8 mouse cellular contexts compared by ENCODE assay signal in genomic region chr2:118659998-118660452, GRCm38 (mm10). TPM values are rescaled to one million over a fixed set of nuclear protein-coding genes. Genes with fewer than 3 reads are reported as not detected.
A peak's percentile ranks its signal among the peaks of the same experiment; 100 is the strongest.
DNase-seq lines count a peak whose midpoint lies in the region; ATAC-seq and TF ChIP-seq lines count a peak whose summit lies in the region.

No protein-coding gene starts in this region.

- no peak; the same call in 1 of the 2 replicates for TF ChIP-seq POLR2A in brain, embryonic 14.5 days (IDR thresholded peaks at IDR 0.05; ENCODE audit: borderline replicate concordance, extremely low read depth, insufficient read depth, insufficient read length, poor library complexity, severe bottlenecking)

- H3K4me1 ChIP-seq in forebrain, embryonic 11.5 days (replicated peaks; ENCODE audit: control insufficient read depth, insufficient read depth, low read length) = peaks cover 13% of the 10 kb centered on the region
- H3K4me1 ChIP-seq in hindbrain, embryonic 14.5 days (replicated peaks; ENCODE audit: control insufficient read depth, insufficient read depth, low read length) = peaks cover 20% of the 10 kb centered on the region
- H3K4me1 ChIP-seq in limb, embryonic 15.5 days = peaks cover 42% of the 10 kb centered on the region
- H3K4me1 ChIP-seq in midbrain, postnatal 0 days (ENCODE audit: insufficient read depth, low read length) = peaks cover 10% of the 10 kb centered on the region

- H3K9ac ChIP-seq in forebrain, embryonic 11.5 days (ENCODE audit: low read length) = peak overlapping the region; percentile 63
- H3K9ac ChIP-seq in hindbrain, embryonic 14.5 days = peak overlapping the region; percentile 60
- H3K9ac ChIP-seq in limb, embryonic 15.5 days = peak overlapping the region; percentile 11; the same call in 1 of the 2 replicates
- peak overlapping the region; percentile 54 for H3K9ac ChIP-seq in midbrain, postnatal 0 days (replicated peaks; ENCODE audit: low read length, poor library complexity, severe bottlenecking)

- WGBS in forebrain, embryonic 11.5 days = 0% methylated on average over 4 of the region's 4 CpGs
- 3% methylated on average over 4 of the region's 4 CpGs for WGBS in hindbrain, embryonic 14.5 days
- 4% methylated on average over 4 of the region's 4 CpGs for WGBS in limb, embryonic 15.5 days
- 0% methylated on average over 4 of the region's 4 CpGs for WGBS in midbrain, postnatal 0 days

- intact Hi-C loops in left cerebral cortex, adult 2 months (cut with DNase I) = no loop called here

- no peaks in the 10 kb centered on the region for H3K36me3 ChIP-seq in forebrain, embryonic 11.5 days (ENCODE audit: control insufficient read depth, insufficient read depth, low read length)
- no peaks in the 10 kb centered on the region for H3K36me3 ChIP-seq in hindbrain, embryonic 14.5 days (replicated peaks; ENCODE audit: control insufficient read depth, insufficient read depth)
- H3K36me3 ChIP-seq in limb, embryonic 15.5 days = no peaks in the 10 kb centered on the region
- no peaks in the 10 kb centered on the region for H3K36me3 ChIP-seq in midbrain, postnatal 0 days (ENCODE audit: insufficient read depth, low read length)

- peak in 1 of 2 experiments; percentile 41 for DNase-seq in left cerebral cortex, adult 2 months (ENCODE audit: extremely low spot score in 1 of 2, low spot score in 2 of 2)
- no peak for DNase-seq in left cerebral cortex, adult 8-10 months (ENCODE audit: low spot score in 2 of 2)
- DNase-seq in brain, embryonic 14.5 days (ENCODE audit: low read depth) = peak; percentile 88
- DNase-seq in forebrain, embryonic 11.5 days (ENCODE audit: low spot score) = peak; percentile 68
- peak; percentile 80 for DNase-seq in hindbrain, embryonic 14.5 days (ENCODE audit: low spot score)
- peak; percentile 62 for DNase-seq in midbrain, postnatal 0 days (ENCODE audit: low spot score)
- DNase-seq in thymus, postnatal 4 days = peak; percentile 46

- no peak for TF ChIP-seq CTCF in left cerebral cortex, adult 2 months (IDR thresholded peaks at IDR 0.05)
- no peak for TF ChIP-seq CTCF in brain, embryonic 14.5 days (IDR thresholded peaks at IDR 0.05; ENCODE audit: borderline replicate concordance, extremely low read depth, insufficient read depth, insufficient read length)
- no peak for TF ChIP-seq CTCF in midbrain, postnatal 0 days (IDR thresholded peaks at IDR 0.05)

- H3K27me3 ChIP-seq in forebrain, embryonic 11.5 days (ENCODE audit: control insufficient read depth, insufficient read depth, low read length) = peaks cover 22% of the 10 kb centered on the region
- H3K27me3 ChIP-seq in hindbrain, embryonic 14.5 days (ENCODE audit: control insufficient read depth, insufficient read depth, low read length) = no peaks in the 10 kb centered on the region
- H3K27me3 ChIP-seq in limb, embryonic 15.5 days = peaks cover 8% of the 10 kb centered on the region; the same call in 1 of the 2 replicates
- H3K27me3 ChIP-seq in midbrain, postnatal 0 days (ENCODE audit: insufficient read depth, low read length) = no peaks in the 10 kb centered on the region

- peak overlapping the region; percentile 67 for H3K27ac ChIP-seq in left cerebral cortex, adult 2 months
- peak overlapping the region; percentile 50; the same call in 1 of the 2 replicates for H3K27ac ChIP-seq in forebrain, embryonic 11.5 days (ENCODE audit: low read depth, low read length)
- H3K27ac ChIP-seq in hindbrain, embryonic 14.5 days = peak overlapping the region; percentile 78
- no peak overlapping the region for H3K27ac ChIP-seq in limb, embryonic 15.5 days
- peak overlapping the region; percentile 75 for H3K27ac ChIP-seq in midbrain, postnatal 0 days (ENCODE audit: low read depth, low read length)

- H3K9me3 ChIP-seq in forebrain, embryonic 11.5 days (ENCODE audit: control insufficient read depth, low read length) = no peaks in the 10 kb centered on the region
- H3K9me3 ChIP-seq in hindbrain, embryonic 14.5 days (ENCODE audit: control insufficient read depth, low read length) = no peaks in the 10 kb centered on the region
- H3K9me3 ChIP-seq in limb, embryonic 15.5 days = no peaks in the 10 kb centered on the region
- H3K9me3 ChIP-seq in midbrain, postnatal 0 days (ENCODE audit: low read length) = no peaks in the 10 kb centered on the region

- ATAC-seq in forebrain, embryonic 11.5 days (replicated peaks; ENCODE audit: low FRiP score) = peak; percentile 81
- ATAC-seq in hindbrain, embryonic 14.5 days (ENCODE audit: low FRiP score) = peak; percentile 81
- no peak for ATAC-seq in limb, embryonic 15.5 days (ENCODE audit: insufficient number of reproducible peaks, low FRiP score, low TSS enrichment, low read depth)
- peak; percentile 74 for ATAC-seq in midbrain, postnatal 0 days (ENCODE audit: low FRiP score)

- peak overlapping the region; percentile 49 for H3K4me2 ChIP-seq in forebrain, embryonic 11.5 days (ENCODE audit: low read depth, low read length, severe bottlenecking)
- peak overlapping the region; percentile 54 for H3K4me2 ChIP-seq in hindbrain, embryonic 14.5 days (replicated peaks)
- peak overlapping the region; percentile 53 for H3K4me2 ChIP-seq in limb, embryonic 15.5 days
- peak overlapping the region; percentile 52 for H3K4me2 ChIP-seq in midbrain, postnatal 0 days (ENCODE audit: low read depth, low read length, poor library complexity, severe bottlenecking)

- H3K4me3 ChIP-seq in left cerebral cortex, adult 2 months = peak overlapping the region; percentile 24; the same call in 1 of the 2 replicates
- peak overlapping the region; percentile 23; the same call in 1 of the 2 replicates for H3K4me3 ChIP-seq in forebrain, embryonic 11.5 days (ENCODE audit: low read depth, low read length)
- H3K4me3 ChIP-seq in hindbrain, embryonic 14.5 days (replicated peaks; ENCODE audit: low read length) = peak overlapping the region; percentile 27
- H3K4me3 ChIP-seq in limb, embryonic 15.5 days = peak overlapping the region; percentile 39
- H3K4me3 ChIP-seq in midbrain, postnatal 0 days (ENCODE audit: low read depth, low read length) = peak overlapping the region; percentile 31; the same call in 1 of the 2 replicates

RNA-seq across cellular contexts. Expression of gene Pak6, which starts 3.1 kb away (rescaled TPM):
- 100 to 1,000 TPM in 1 of 2 experiments, 10 to 100 TPM in 1; 96.4 to 102 TPM for total RNA-seq in left cerebral cortex, adult 2 months (2021)
- 10 to 100 TPM; 68.1 to 87.8 (median 77.2) TPM for total RNA-seq in left cerebral cortex, adult 8-10 months (2022)
- polyA plus RNA-seq in brain, embryonic 14.5 days (2012; rRNA removed) = 24.9 and 41.3 TPM in 2 replicates
- 1.2 and 2.2 TPM in 2 replicates for polyA plus RNA-seq in forebrain, embryonic 11.5 days (2014; fragmentation: Nextera tagmentation; extraction: Ambion mirVana)
- 39.9 and 41.7 TPM in 2 replicates for polyA plus RNA-seq in hindbrain, embryonic 14.5 days (2014; fragmentation: Nextera tagmentation; extraction: Ambion mirVana)
- 8.3 and 8.6 TPM in 2 replicates for polyA plus RNA-seq in limb, embryonic 15.5 days (2015; fragmentation: Nextera tagmentation; extraction: Ambion mirVana)
- total RNA-seq in midbrain, postnatal 0 days (2014; rRNA removed) = 107 and 120 TPM in 2 replicates
- polyA plus RNA-seq in midbrain, postnatal 0 days (2015; fragmentation: Nextera tagmentation; extraction: Ambion mirVana) = 65.5 and 66.1 TPM in 2 replicates

RNA-seq across cellular contexts. Expression of gene Ankrd63, which starts 43.7 kb away (rescaled TPM):
- 10 to 100 TPM; 22.3 to 28.5 TPM for total RNA-seq in left cerebral cortex, adult 2 months (2021)
- 10 to 100 TPM; 36.4 to 40.9 (median 38.5) TPM for total RNA-seq in left cerebral cortex, adult 8-10 months (2022)
- 0.14 and 0.62 TPM in 2 replicates for polyA plus RNA-seq in brain, embryonic 14.5 days (2012; rRNA removed)
- polyA plus RNA-seq in forebrain, embryonic 11.5 days (2014; fragmentation: Nextera tagmentation; extraction: Ambion mirVana) = not detected in 2 replicates
- not detected in 2 replicates for polyA plus RNA-seq in hindbrain, embryonic 14.5 days (2014; fragmentation: Nextera tagmentation; extraction: Ambion mirVana)
- 0.05 TPM in 2 replicates for polyA plus RNA-seq in limb, embryonic 15.5 days (2015; fragmentation: Nextera tagmentation; extraction: Ambion mirVana)
- 0.22 TPM in 1 of 2 replicates, not detected in the other for total RNA-seq in midbrain, postnatal 0 days (2014; rRNA removed)
- 0.04 TPM in 1 of 2 replicates, not detected in the other for polyA plus RNA-seq in midbrain, postnatal 0 days (2015; fragmentation: Nextera tagmentation; extraction: Ambion mirVana)

Comparison
In these comparisons a context has a peak if more than half of its experiments do, and no peak if none do; other contexts are left out.
1. DNase-seq: peak in brain, embryonic 14.5 days (single experiment), forebrain, embryonic 11.5 days (single experiment), hindbrain, embryonic 14.5 days (single experiment), midbrain, postnatal 0 days (single experiment) and thymus, postnatal 4 days (single experiment); none in left cerebral cortex, adult 8-10 months (0 of 2).
2. H3K9ac ChIP-seq: peak in every context shown above with its lines; median percentile 63 in forebrain, embryonic 11.5 days; 60 in hindbrain, embryonic 14.5 days; 54 in midbrain, postnatal 0 days; 11 in limb, embryonic 15.5 days.
3. Peak in every context shown above with its lines, with median percentiles within 50 percentile points of each other: H3K4me3 ChIP-seq and H3K4me2 ChIP-seq.